ENCODE assay signal across 15 mouse cellular contexts in genomic region chr7:25341000-25341784, GRCm38 (mm10). TPM values are rescaled to one million over a fixed set of nuclear protein-coding genes. Genes with fewer than 3 reads are reported as not detected.
DNase-seq lines count a peak whose midpoint lies in the region; ATAC-seq and TF ChIP-seq lines count a peak whose summit lies in the region.
"Had no signal": no experiment of that assay in that cellular context is flagged by ENCODE, and none has a peak within 500 bp of the region (broad histone marks: within the 10 kb centered on the region; RNA-seq: fewer than 3 reads in every experiment).

No protein-coding gene starts in this region.

- H3K27me3 ChIP-seq in embryonic facial prominence, embryonic 14.5 days (replicated peaks; ENCODE audit: control insufficient read depth, insufficient read depth, low read length): no peaks in the 10 kb centered on the region
- H3K27me3 ChIP-seq in hindbrain, embryonic 14.5 days (ENCODE audit: control insufficient read depth, insufficient read depth, low read length): no peaks in the 10 kb centered on the region
- no peaks in the 10 kb centered on the region for H3K27me3 ChIP-seq in midbrain, embryonic 15.5 days (replicated peaks)
- H3K27me3 ChIP-seq in intestine, postnatal 0 days (replicated peaks; ENCODE audit: control insufficient read depth, insufficient read depth, low read length): no peaks in the 10 kb centered on the region
- H3K27me3 ChIP-seq: lung, embryonic 15.5 days had no signal

- ATAC-seq in embryonic facial prominence, embryonic 14.5 days (ENCODE audit: low read depth): 0 out of 2 replicates have a peak, but pooled peaks have one; percentile 8
- 0 out of 2 replicates have a peak, but pooled peaks have one; percentile 18 for ATAC-seq in hindbrain, embryonic 14.5 days (ENCODE audit: low FRiP score)
- peak; percentile 81 for ATAC-seq in midbrain, embryonic 15.5 days (replicated peaks)
- no peak for ATAC-seq in intestine, postnatal 0 days

- WGBS in embryonic facial prominence, embryonic 14.5 days: 80% methylated on average over 17 of the region's 20 CpGs
- 70% methylated on average over 20 of the region's 20 CpGs for WGBS in hindbrain, embryonic 14.5 days
- WGBS in midbrain, embryonic 15.5 days: 65% methylated on average over 20 of the region's 20 CpGs
- 85% methylated on average over 20 of the region's 20 CpGs for WGBS in intestine, postnatal 0 days

- no peak overlapping the region for H3K4me3 ChIP-seq in embryonic facial prominence, embryonic 14.5 days (ENCODE audit: low read depth, low read length)
- H3K4me3 ChIP-seq in hindbrain, embryonic 14.5 days (replicated peaks; ENCODE audit: low read length): no peak overlapping the region
- no peak overlapping the region for H3K4me3 ChIP-seq in midbrain, embryonic 15.5 days
- H3K4me3 ChIP-seq in intestine, postnatal 0 days (ENCODE audit: low read depth, low read length): no peak overlapping the region
- H3K4me3 ChIP-seq: erythroblast, embryonic 14.5 days; lung, embryonic 15.5 days had no signal

- TF ChIP-seq CTCF in intestine, postnatal 0 days (IDR thresholded peaks at IDR 0.05; ENCODE audit: low read depth): no peak

- H3K27ac ChIP-seq in embryonic facial prominence, embryonic 14.5 days (replicated peaks; ENCODE audit: low read depth, low read length): no peak overlapping the region
- no peak overlapping the region for H3K27ac ChIP-seq in hindbrain, embryonic 14.5 days
- peak overlapping the region; percentile 19; the same call in 1 of the 2 replicates for H3K27ac ChIP-seq in midbrain, embryonic 15.5 days
- H3K27ac ChIP-seq in intestine, postnatal 0 days (ENCODE audit: low read depth, low read length): no peak overlapping the region
- H3K27ac ChIP-seq: lung, embryonic 15.5 days had no signal

- no peak overlapping the region for H3K9ac ChIP-seq in embryonic facial prominence, embryonic 14.5 days (ENCODE audit: low read depth, low read length)
- no peak overlapping the region for H3K9ac ChIP-seq in hindbrain, embryonic 14.5 days
- H3K9ac ChIP-seq in midbrain, embryonic 15.5 days: no peak overlapping the region
- no peak overlapping the region for H3K9ac ChIP-seq in intestine, postnatal 0 days (ENCODE audit: low read depth, low read length)
- H3K9ac ChIP-seq: lung, embryonic 15.5 days had no signal

- intact Hi-C loops in left cerebral cortex, postnatal 4 days (cut with DNase I): no loop called here

- H3K4me1 ChIP-seq in embryonic facial prominence, embryonic 14.5 days (ENCODE audit: control insufficient read depth, insufficient read depth, low read length): no peaks in the 10 kb centered on the region
- no peaks in the 10 kb centered on the region; the same call in 1 of the 2 replicates for H3K4me1 ChIP-seq in hindbrain, embryonic 14.5 days (replicated peaks; ENCODE audit: control insufficient read depth, insufficient read depth, low read length)
- H3K4me1 ChIP-seq in midbrain, embryonic 15.5 days: no peaks in the 10 kb centered on the region
- H3K4me1 ChIP-seq in intestine, postnatal 0 days (replicated peaks; ENCODE audit: control insufficient read depth, insufficient read depth, low read length): no peaks in the 10 kb centered on the region
- H3K4me1 ChIP-seq: lung, embryonic 15.5 days had no signal

- H3K9me3 ChIP-seq in embryonic facial prominence, embryonic 14.5 days (ENCODE audit: control insufficient read depth, low read length): no peaks in the 10 kb centered on the region
- H3K9me3 ChIP-seq in hindbrain, embryonic 14.5 days (ENCODE audit: control insufficient read depth, low read length): no peaks in the 10 kb centered on the region
- H3K9me3 ChIP-seq in midbrain, embryonic 15.5 days: no peaks in the 10 kb centered on the region
- H3K9me3 ChIP-seq in intestine, postnatal 0 days (ENCODE audit: control insufficient read depth): no peaks in the 10 kb centered on the region
- H3K9me3 ChIP-seq: lung, embryonic 15.5 days had no signal

- H3K36me3 ChIP-seq in embryonic facial prominence, embryonic 14.5 days (ENCODE audit: control insufficient read depth, insufficient read depth, low read length): peaks cover 71% of the 10 kb centered on the region
- peaks cover 72% of the 10 kb centered on the region for H3K36me3 ChIP-seq in hindbrain, embryonic 14.5 days (replicated peaks; ENCODE audit: control insufficient read depth, insufficient read depth)
- peaks cover 13% of the 10 kb centered on the region; the same call in 1 of the 2 replicates for H3K36me3 ChIP-seq in midbrain, embryonic 15.5 days (replicated peaks)
- peaks cover 28% of the 10 kb centered on the region for H3K36me3 ChIP-seq in intestine, postnatal 0 days (ENCODE audit: control insufficient read depth, insufficient read depth)

- H3K4me2 ChIP-seq in embryonic facial prominence, embryonic 14.5 days (ENCODE audit: low read depth, low read length): no peak overlapping the region
- H3K4me2 ChIP-seq in hindbrain, embryonic 14.5 days (replicated peaks): no peak overlapping the region
- no peak overlapping the region for H3K4me2 ChIP-seq in midbrain, embryonic 15.5 days
- H3K4me2 ChIP-seq in intestine, postnatal 0 days (replicated peaks; ENCODE audit: low read depth): no peak overlapping the region
- H3K4me2 ChIP-seq: lung, embryonic 15.5 days had no signal

- peak; percentile 49 to 50 for DNase-seq in left cerebral cortex, adult 9 months (ENCODE audit: low spot score in 2 of 2)
- DNase-seq in left cerebral cortex, postnatal 4 days: no peak
- DNase-seq in embryonic facial prominence, embryonic 14.5 days (ENCODE audit: low spot score): no peak
- no peak for DNase-seq in hindbrain, embryonic 14.5 days (ENCODE audit: low spot score)
- DNase-seq in adipocyte (ENCODE audit: low spot score): no peak
- DNase-seq: cerebellum, postnatal 14 days; gastrocnemius, postnatal 25 days; kidney, adult 18-20 months; thymus, postnatal 4 days had no signal

RNA-seq across cellular contexts. Expression of gene Megf8, which starts 24.2 kb away (rescaled TPM):
- total RNA-seq in left cerebral cortex, postnatal 4 days (2021): 10 to 100 TPM; 81.0 to 89.9 TPM
- polyA plus RNA-seq in embryonic facial prominence, embryonic 14.5 days (2014; fragmentation: Nextera tagmentation; extraction: Ambion mirVana): 15.4 and 15.8 TPM in 2 replicates
- polyA plus RNA-seq in hindbrain, embryonic 14.5 days (2014; fragmentation: Nextera tagmentation; extraction: Ambion mirVana): 22.0 and 23.8 TPM in 2 replicates
- polyA plus RNA-seq in midbrain, embryonic 15.5 days (2015; fragmentation: Nextera tagmentation; extraction: Ambion mirVana): 27.0 and 27.4 TPM in 2 replicates
- polyA plus RNA-seq in intestine, postnatal 0 days (2015; fragmentation: Nextera tagmentation; extraction: Ambion mirVana): 3.4 and 3.8 TPM in 2 replicates

RNA-seq across cellular contexts. Expression of gene Cnfn, which starts 28.3 kb away (rescaled TPM):
- total RNA-seq in left cerebral cortex, postnatal 4 days (2021): not detected
- 17.7 and 80.3 TPM in 2 replicates for polyA plus RNA-seq in embryonic facial prominence, embryonic 14.5 days (2014; fragmentation: Nextera tagmentation; extraction: Ambion mirVana)
- not detected in 2 replicates for polyA plus RNA-seq in hindbrain, embryonic 14.5 days (2014; fragmentation: Nextera tagmentation; extraction: Ambion mirVana)
- not detected in 2 replicates for polyA plus RNA-seq in midbrain, embryonic 15.5 days (2015; fragmentation: Nextera tagmentation; extraction: Ambion mirVana)
- 0.33 TPM in 1 of 2 replicates, not detected in the other for polyA plus RNA-seq in intestine, postnatal 0 days (2015; fragmentation: Nextera tagmentation; extraction: Ambion mirVana)
- total RNA-seq: gastrocnemius, postnatal 25 days had no signal
- polyA plus RNA-seq: erythroblast, embryonic 14.5 days; stomach, embryonic 14.5 days had no signal

RNA-seq across cellular contexts. Expression of gene Tmem145, which starts 35.3 kb away (rescaled TPM):
- total RNA-seq in left cerebral cortex, postnatal 4 days (2021): 100 to 1,000 TPM in 1 of 2 experiments, 10 to 100 TPM in 1; 99.6 to 104 TPM
- 1.7 and 2.0 TPM in 2 replicates for polyA plus RNA-seq in embryonic facial prominence, embryonic 14.5 days (2014; fragmentation: Nextera tagmentation; extraction: Ambion mirVana)
- 74.9 and 81.2 TPM in 2 replicates for polyA plus RNA-seq in hindbrain, embryonic 14.5 days (2014; fragmentation: Nextera tagmentation; extraction: Ambion mirVana)
- 94.8 and 102 TPM in 2 replicates for polyA plus RNA-seq in midbrain, embryonic 15.5 days (2015; fragmentation: Nextera tagmentation; extraction: Ambion mirVana)
- 0.69 and 0.92 TPM in 2 replicates for polyA plus RNA-seq in intestine, postnatal 0 days (2015; fragmentation: Nextera tagmentation; extraction: Ambion mirVana)
- total RNA-seq: gastrocnemius, postnatal 25 days had no signal
- polyA plus RNA-seq: erythroblast, embryonic 14.5 days had no signal

RNA-seq across cellular contexts. Expression of gene Prr19, which starts 40.0 kb away (rescaled TPM):
- total RNA-seq in left cerebral cortex, postnatal 4 days (2021): under 1 TPM; 0.52 to 0.87 TPM
- 0.77 and 1.3 TPM in 2 replicates for polyA plus RNA-seq in embryonic facial prominence, embryonic 14.5 days (2014; fragmentation: Nextera tagmentation; extraction: Ambion mirVana)
- polyA plus RNA-seq in hindbrain, embryonic 14.5 days (2014; fragmentation: Nextera tagmentation; extraction: Ambion mirVana): 4.2 and 5.2 TPM in 2 replicates
- polyA plus RNA-seq in midbrain, embryonic 15.5 days (2015; fragmentation: Nextera tagmentation; extraction: Ambion mirVana): 3.7 and 4.5 TPM in 2 replicates
- polyA plus RNA-seq in intestine, postnatal 0 days (2015; fragmentation: Nextera tagmentation; extraction: Ambion mirVana): 0.12 TPM in 1 of 2 replicates, not detected in the other
- total RNA-seq: gastrocnemius, postnatal 25 days had no signal
- polyA plus RNA-seq: erythroblast, embryonic 14.5 days; heart, embryonic 16.5 days had no signal

RNA-seq across cellular contexts. Expression of gene Pafah1b3, which starts 43.4 kb away (rescaled TPM):
- 100 to 1,000 TPM; 234 to 250 TPM for total RNA-seq in left cerebral cortex, postnatal 4 days (2021)
- polyA plus RNA-seq in embryonic facial prominence, embryonic 14.5 days (2014; fragmentation: Nextera tagmentation; extraction: Ambion mirVana): 173 and 200 TPM in 2 replicates
- 523 and 576 TPM in 2 replicates for polyA plus RNA-seq in hindbrain, embryonic 14.5 days (2014; fragmentation: Nextera tagmentation; extraction: Ambion mirVana)
- 671 and 679 TPM in 2 replicates for polyA plus RNA-seq in midbrain, embryonic 15.5 days (2015; fragmentation: Nextera tagmentation; extraction: Ambion mirVana)
- 87.6 and 91.9 TPM in 2 replicates for polyA plus RNA-seq in intestine, postnatal 0 days (2015; fragmentation: Nextera tagmentation; extraction: Ambion mirVana)

Comparison
In these comparisons a context has a peak if more than half of its experiments do, and no peak if none do; other contexts are left out.
1. DNase-seq: peak in left cerebral cortex, adult 9 months (2 of 2); none in left cerebral cortex, postnatal 4 days (single experiment), embryonic facial prominence, embryonic 14.5 days (single experiment), hindbrain, embryonic 14.5 days (single experiment) and adipocyte (single experiment).
2. RNA of gene Cnfn, which starts 28.3 kb away (polyA plus RNA-seq): 17.7 to 80.3 TPM in embryonic facial prominence, embryonic 14.5 days; 0.33 TPM in intestine, postnatal 0 days, not detected in hindbrain, embryonic 14.5 days and not detected in midbrain, embryonic 15.5 days; every median in the first group is over 10 times any median in the second.
3. RNA of gene Tmem145, which starts 35.3 kb away (polyA plus RNA-seq): 94.8 to 102 TPM in midbrain, embryonic 15.5 days and 74.9 to 81.2 TPM in hindbrain, embryonic 14.5 days; 1.7 to 2.0 TPM in embryonic facial prominence, embryonic 14.5 days and 0.69 to 0.92 TPM in intestine, postnatal 0 days; every median in the first group is over 10 times any median in the second.